Mouse (Mus musculus) kidney, embryonic 16.5 days (tissue): ENCODE results near the gene Gm10518. TPM values are rescaled to one million over a fixed set of nuclear protein-coding genes. Genes with fewer than 3 reads are reported as not detected.
A peak's percentile ranks its signal among the peaks of the same experiment; 100 is the strongest.

Experiments
- ATAC-seq: fragments of 200-750 bp; cut with Nextera tagmentation; 2 replicates; pipeline ENCODE4 v1.8.0; 2017; ENCODE audit warnings: moderate TSS enrichment; ENCODE audit not compliant: low FRiP score, low TSS enrichment
- H3K27ac ChIP-seq: fragments of 300-500 bp; sonication (generic); 2 replicates; pipeline ENCODE4 v1.5.1; 2014; ENCODE audit warnings: low read length
- H3K27me3 ChIP-seq: fragments of 300-500 bp; sonication (generic); 2 replicates; pipeline ENCODE4 v1.6.1; 2014; ENCODE audit warnings: low read length, control low read depth, mixed read lengths; ENCODE audit not compliant: insufficient read depth
- H3K36me3 ChIP-seq: fragments of 300-500 bp; sonication (generic); 2 replicates; pipeline ENCODE4 v1.6.1; 2014; ENCODE audit warnings: low read length, control low read depth, mixed read lengths; ENCODE audit not compliant: insufficient read depth
- H3K4me1 ChIP-seq: fragments of 300-500 bp; sonication (generic); 2 replicates; pipeline ENCODE4 v1.6.1; 2014; ENCODE audit warnings: low read length, control low read depth, mixed read lengths; ENCODE audit not compliant: insufficient read depth
- H3K4me2 ChIP-seq: fragments of 300-500 bp; sonication (generic); replicated peaks from 2 replicates; pipeline ENCODE4 v1.6.1; 2014; ENCODE audit warnings: low read depth, low read length
- H3K4me3 ChIP-seq: fragments of 300-500 bp; sonication (generic); 2 replicates; pipeline ENCODE4 v1.5.1; 2014; ENCODE audit warnings: mild to moderate bottlenecking, low read length
- H3K9ac ChIP-seq: fragments of 300-500 bp; sonication (generic); replicated peaks from 2 replicates; pipeline ENCODE4 v1.6.1; 2014; ENCODE audit warnings: low read length
- H3K9me3 ChIP-seq: fragments of 300-500 bp; sonication (generic); 2 replicates; pipeline ENCODE4 v1.6.1; 2016; ENCODE audit warnings: low read length, control low read depth
- WGBS: fragments of 180-500 bp; shearing (Covaris S2); extraction: QIAGEN DNeasy Blood & Tissue Kit; methylation state at CpG from one replicate; pipeline ENCODE4 v1.1.7; 2014; 5-methylcytosine and 5-hydroxymethylcytosine counted together
- polyA plus RNA-seq: library from polyadenylated mRNA; unstranded; fragments of >200 nt; fragmentation: Nextera tagmentation; extraction: Ambion mirVana; gene quantifications from 2 replicates; pipeline ENCODE4 v1.2.1, GENCODE M21; 2015

Gene Gm10518
- not detected in 2 replicates for polyA plus RNA-seq

GRCm38 (mm10) chr1:179802610-179803512 is at the start of gene Gm10518:
TSS of gene Gm10518 (plus strand) at chr1:179803376.
- Histone ChIP-seq H3K4me1 (peaks cover 22% of the 10 kb centered on the region; the same call in 1 of the 2 replicates), H3K36me3 (peaks cover 12% of the 10 kb centered on the region), H3K9ac (peak within 1 kb of the TSS; percentile 95), H3K27me3 (no peaks in the 10 kb centered on the region), H3K4me2 (peak within 1 kb of the TSS; percentile 88), H3K4me3 (peak within 1 kb of the TSS; percentile 92), H3K27ac (peak within 1 kb of the TSS; percentile 99), H3K9me3 (no peaks in the 10 kb centered on the region)
- peak; percentile 60 for ATAC-seq
- under 1% methylated on average over 88 of the region's 94 CpGs for WGBS

GRCm38 (mm10) chr1:179756477-179756876 is 46.7 kb upstream of the Gm10518 start:
- Histone ChIP-seq H3K4me1 (no peaks in the 10 kb centered on the region), H3K27ac (no peak overlapping the region), H3K4me3 (no peak overlapping the region), H3K4me2 (no peak overlapping the region), H3K36me3 (peaks cover 63% of the 10 kb centered on the region), H3K27me3 (no peaks in the 10 kb centered on the region), H3K9ac (no peak overlapping the region), H3K9me3 (no peaks in the 10 kb centered on the region)
- ATAC-seq: no peak

- Histone ChIP-seq H3K27ac (no peak overlapping the region), H3K4me1 (no peaks in the 10 kb centered on the region), H3K9me3 (no peaks in the 10 kb centered on the region), H3K27me3 (no peaks in the 10 kb centered on the region), H3K36me3 (peaks cover 61% of the 10 kb centered on the region), H3K4me3 (no peak overlapping the region), H3K9ac (no peak overlapping the region), H3K4me2 (no peak overlapping the region)
- 96% methylated on average over 5 of the region's 5 CpGs for WGBS
- no peak for ATAC-seq
Measured at GRCm38 (mm10) chr1:179760086-179760485, 43.1 kb upstream of the Gm10518 start.

- Histone ChIP-seq H3K4me3 (no peak overlapping the region), H3K9ac (no peak overlapping the region), H3K27ac (no peak overlapping the region), H3K27me3 (no peaks in the 10 kb centered on the region), H3K36me3 (peaks cover 61% of the 10 kb centered on the region), H3K9me3 (no peaks in the 10 kb centered on the region), H3K4me1 (no peaks in the 10 kb centered on the region), H3K4me2 (no peak overlapping the region)
- ATAC-seq: no peak
- WGBS: 96% methylated on average over 4 of the region's 4 CpGs
Measured at GRCm38 (mm10) chr1:179760553-179760952, 42.6 kb upstream of the Gm10518 start.

GRCm38 (mm10) chr1:179776831-179777230 is 26.3 kb upstream of the Gm10518 start:
- Histone ChIP-seq H3K9ac (no peak overlapping the region), H3K4me3 (no peak overlapping the region), H3K27me3 (no peaks in the 10 kb centered on the region), H3K36me3 (peaks cover 59% of the 10 kb centered on the region), H3K9me3 (no peaks in the 10 kb centered on the region), H3K4me2 (no peak overlapping the region), H3K27ac (no peak overlapping the region), H3K4me1 (no peaks in the 10 kb centered on the region)
- no peak for ATAC-seq
- 94% methylated on average over 8 of the region's 8 CpGs for WGBS

- no peaks in the 10 kb centered on the region for H3K27me3 ChIP-seq
- H3K4me3 ChIP-seq: no peak overlapping the region
- H3K27ac ChIP-seq: no peak overlapping the region
- no peak overlapping the region for H3K9ac ChIP-seq
- no peaks in the 10 kb centered on the region for H3K9me3 ChIP-seq
- H3K4me2 ChIP-seq: no peak overlapping the region
- no peak for ATAC-seq
- peaks cover 66% of the 10 kb centered on the region for H3K36me3 ChIP-seq
- no peaks in the 10 kb centered on the region for H3K4me1 ChIP-seq
- WGBS: 88% methylated on average over 4 of the region's 4 CpGs
Measured at GRCm38 (mm10) chr1:179784098-179784497, 19.1 kb upstream of the Gm10518 start.

- Histone ChIP-seq H3K4me3 (no peak overlapping the region), H3K9ac (no peak overlapping the region), H3K36me3 (peaks cover 65% of the 10 kb centered on the region), H3K27ac (no peak overlapping the region), H3K27me3 (no peaks in the 10 kb centered on the region), H3K4me1 (no peaks in the 10 kb centered on the region), H3K4me2 (no peak overlapping the region), H3K9me3 (no peaks in the 10 kb centered on the region)
- WGBS: 87% methylated on average over 5 of the region's 5 CpGs
- no peak for ATAC-seq
Measured at GRCm38 (mm10) chr1:179785502-179785901, 17.7 kb upstream of the Gm10518 start.

GRCm38 (mm10) chr1:179787281-179787680 is 15.9 kb upstream of the Gm10518 start:
- peaks cover 69% of the 10 kb centered on the region for H3K36me3 ChIP-seq
- ATAC-seq: no peak
- no peak overlapping the region for H3K4me2 ChIP-seq

GRCm38 (mm10) chr1:179798794-179799193 is 4.4 kb upstream of the Gm10518 start:
- H3K4me1 ChIP-seq: peaks cover 18% of the 10 kb centered on the region; the same call in 1 of the 2 replicates
- H3K27me3 ChIP-seq: no peaks in the 10 kb centered on the region
- ATAC-seq: no peak
- H3K27ac ChIP-seq: no peak overlapping the region
- no peak overlapping the region for H3K4me2 ChIP-seq
- H3K4me3 ChIP-seq: no peak overlapping the region
- H3K9me3 ChIP-seq: no peaks in the 10 kb centered on the region
- H3K9ac ChIP-seq: no peak overlapping the region
- H3K36me3 ChIP-seq: peaks cover 42% of the 10 kb centered on the region

More at GRCm38 (mm10) chr1:179787281-179787680, 15.9 kb upstream of the Gm10518 start:
- no peaks in the 10 kb centered on the region for H3K27me3 ChIP-seq
- H3K9me3 ChIP-seq: no peaks in the 10 kb centered on the region
- WGBS: 84% methylated on average over 4 of the region's 4 CpGs
- H3K4me3 ChIP-seq: no peak overlapping the region
- no peak overlapping the region for H3K9ac ChIP-seq
- H3K27ac ChIP-seq: no peak overlapping the region
- no peaks in the 10 kb centered on the region for H3K4me1 ChIP-seq

- under 1% methylated on average over 56 of the region's 56 CpGs for WGBS
- Histone ChIP-seq H3K4me3 (peak within 1 kb of the TSS; percentile 92), H3K9me3 (no peaks in the 10 kb centered on the region), H3K9ac (peak within 1 kb of the TSS; percentile 95), H3K27ac (peak within 1 kb of the TSS; percentile 99), H3K36me3 (peaks cover 7% of the 10 kb centered on the region; the same call in 1 of the 2 replicates), H3K27me3 (no peaks in the 10 kb centered on the region), H3K4me2 (peak within 1 kb of the TSS; percentile 88), H3K4me1 (peaks cover 22% of the 10 kb centered on the region; the same call in 1 of the 2 replicates)
- ATAC-seq: peak; percentile 99
Measured at GRCm38 (mm10) chr1:179803513-179804139, 450 bp downstream of the Gm10518 start, which contains the start of gene Ahctf1. TSS of gene Ahctf1 (minus strand) at chr1:179803680.
